8 mouse cellular contexts compared by ENCODE assay signal in the genomic region with DNA sequence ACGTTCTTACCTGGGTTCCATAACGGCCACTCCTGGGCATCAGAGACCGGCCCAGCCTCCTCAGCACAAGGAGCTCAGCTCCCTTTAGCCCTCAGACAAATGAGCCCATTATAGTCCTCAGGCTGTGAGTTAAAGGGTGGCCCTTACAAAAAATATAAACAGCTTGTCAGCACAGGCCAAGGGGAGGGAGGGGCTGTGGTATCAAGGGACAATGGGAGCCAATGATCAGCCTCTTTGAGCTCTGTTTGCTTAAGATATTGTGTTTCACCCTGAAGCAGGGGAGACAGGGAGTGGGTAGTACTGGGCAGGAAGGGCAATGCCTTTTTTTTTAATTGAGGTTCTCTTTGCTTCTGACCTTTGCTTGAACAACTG. TPM values are rescaled to one million over a fixed set of nuclear protein-coding genes. Genes with fewer than 3 reads are reported as not detected.
DNase-seq lines count a peak whose midpoint lies in the region; ATAC-seq and TF ChIP-seq lines count a peak whose summit lies in the region.

No protein-coding gene starts in this region.

- no peaks in the 10 kb centered on the region for H3K9me3 ChIP-seq in lung, embryonic 14.5 days (ENCODE audit: low read depth, low read length)
- H3K9me3 ChIP-seq in forebrain, embryonic 16.5 days (ENCODE audit: control insufficient read depth, low read length), result no peaks in the 10 kb centered on the region
- H3K9me3 ChIP-seq in liver, postnatal 0 days (ENCODE audit: low read length), result no peaks in the 10 kb centered on the region
- no peaks in the 10 kb centered on the region for H3K9me3 ChIP-seq in stomach, postnatal 0 days (ENCODE audit: control insufficient read depth, low read length)

- H3K4me1 ChIP-seq in lung, embryonic 14.5 days (ENCODE audit: insufficient read depth), result peaks cover 13% of the 10 kb centered on the region
- H3K4me1 ChIP-seq in lung, adult 2 months (ENCODE audit: control insufficient read depth, insufficient read depth, low read length), result 0 out of 2 replicates have a peak, but pooled peaks cover 4% of the 10 kb centered on the region
- H3K4me1 ChIP-seq in forebrain, embryonic 16.5 days (replicated peaks; ENCODE audit: control insufficient read depth, insufficient read depth, low read length), result peaks cover 18% of the 10 kb centered on the region
- H3K4me1 ChIP-seq in liver, postnatal 0 days (ENCODE audit: insufficient read depth), result peaks cover 27% of the 10 kb centered on the region
- no peaks in the 10 kb centered on the region for H3K4me1 ChIP-seq in stomach, postnatal 0 days (replicated peaks; ENCODE audit: control insufficient read depth, insufficient read depth)
- H3K4me1 ChIP-seq in heart, adult 2 months (ENCODE audit: control insufficient read depth, insufficient read depth, low read length), result no peaks in the 10 kb centered on the region

- no peaks in the 10 kb centered on the region for H3K36me3 ChIP-seq in lung, embryonic 14.5 days (ENCODE audit: insufficient read depth)
- H3K36me3 ChIP-seq in forebrain, embryonic 16.5 days (ENCODE audit: control insufficient read depth, insufficient read depth), result no peaks in the 10 kb centered on the region
- H3K36me3 ChIP-seq in liver, postnatal 0 days (replicated peaks; ENCODE audit: insufficient read depth, low read length), result no peaks in the 10 kb centered on the region
- H3K36me3 ChIP-seq in stomach, postnatal 0 days (ENCODE audit: control insufficient read depth, insufficient read depth, low read length), result no peaks in the 10 kb centered on the region
- no peaks in the 10 kb centered on the region for H3K36me3 ChIP-seq in heart, adult 2 months (ENCODE audit: control insufficient read depth, insufficient read depth, low read length)

- peak; percentile 72 for ATAC-seq in lung, embryonic 14.5 days (ENCODE audit: insufficient read depth)
- peak; percentile 64 for ATAC-seq in forebrain, embryonic 16.5 days
- peak; percentile 83 for ATAC-seq in liver, postnatal 0 days
- ATAC-seq in stomach, postnatal 0 days (ENCODE audit: low FRiP score, low TSS enrichment), result peak; percentile 77

- intact Hi-C loops in heart, adult 2 months (cut with DNase I), result no loop called here

- 0 out of 2 replicates have a peak, but pooled peaks cover 4% of the 10 kb centered on the region for H3K27me3 ChIP-seq in lung, embryonic 14.5 days (ENCODE audit: insufficient read depth, low read length)
- no peaks in the 10 kb centered on the region for H3K27me3 ChIP-seq in forebrain, embryonic 16.5 days (replicated peaks; ENCODE audit: control insufficient read depth, insufficient read depth, low read length)
- no peaks in the 10 kb centered on the region for H3K27me3 ChIP-seq in liver, postnatal 0 days (ENCODE audit: insufficient read depth, low read length)
- no peaks in the 10 kb centered on the region for H3K27me3 ChIP-seq in stomach, postnatal 0 days (ENCODE audit: control insufficient read depth, insufficient read depth, low read length)
- no peaks in the 10 kb centered on the region for H3K27me3 ChIP-seq in heart, adult 2 months (ENCODE audit: control insufficient read depth, insufficient read depth, low read length)

- H3K9ac ChIP-seq in lung, embryonic 14.5 days, result no peak overlapping the region; the same call in 1 of the 2 replicates
- H3K9ac ChIP-seq in forebrain, embryonic 16.5 days (replicated peaks; ENCODE audit: low read depth, low read length), result peak overlapping the region; percentile 32; the same call in 1 of the 2 replicates
- H3K9ac ChIP-seq in liver, postnatal 0 days (replicated peaks), result peak overlapping the region; percentile 50
- 0 out of 2 replicates have a peak overlapping the region, but pooled peaks have one; percentile 18 for H3K9ac ChIP-seq in stomach, postnatal 0 days (ENCODE audit: low read length)
- H3K9ac ChIP-seq in heart, adult 2 months (ENCODE audit: low read depth, low read length), result no peak overlapping the region

- H3K4me2 ChIP-seq in lung, embryonic 14.5 days, result peak overlapping the region; percentile 54
- peak overlapping the region; percentile 32 for H3K4me2 ChIP-seq in forebrain, embryonic 16.5 days (ENCODE audit: low read length)
- peak overlapping the region; percentile 72 for H3K4me2 ChIP-seq in liver, postnatal 0 days (ENCODE audit: low read depth, low read length)
- H3K4me2 ChIP-seq in stomach, postnatal 0 days (replicated peaks; ENCODE audit: low read depth), result peak overlapping the region; percentile 44

- H3K79me2 ChIP-seq in heart, adult 2 months (replicated peaks; ENCODE audit: control insufficient read depth, insufficient read depth, low read length), result no peaks in the 10 kb centered on the region

- WGBS in lung, embryonic 14.5 days, result 1% methylated on average over 3 of the region's 3 CpGs
- WGBS in lung, adult 2 months, result 14% methylated on average over 3 of the region's 3 CpGs
- WGBS in forebrain, embryonic 16.5 days, result 2% methylated on average over 3 of the region's 3 CpGs
- 7% methylated on average over 3 of the region's 3 CpGs for WGBS in liver, postnatal 0 days (ENCODE audit: insufficient replicate concordance)
- WGBS in stomach, postnatal 0 days, result 5% methylated on average over 3 of the region's 3 CpGs
- WGBS in heart, adult 2 months, result 26% methylated on average over 3 of the region's 3 CpGs

- TF ChIP-seq CTCF in lung, embryonic 14.5 days (IDR thresholded peaks at IDR 0.05; ENCODE audit: low read depth), result no peak
- TF ChIP-seq CTCF in lung, adult 2 months (IDR thresholded peaks at IDR 0.05; ENCODE audit: insufficient read depth, low read length), result no peak
- TF ChIP-seq CTCF in liver, postnatal 0 days (IDR thresholded peaks at IDR 0.05; ENCODE audit: low read depth), result no peak
- TF ChIP-seq CTCF in stomach, postnatal 0 days (IDR thresholded peaks at IDR 0.05; ENCODE audit: low read depth), result no peak
- TF ChIP-seq CTCF in heart, adult 2 months (IDR thresholded peaks at IDR 0.05), result no peak

- TF ChIP-seq POLR2A in lung, adult 2 months (IDR thresholded peaks at IDR 0.05; ENCODE audit: borderline replicate concordance, extremely low read depth, low read depth, low read length), result no peak
- TF ChIP-seq POLR2A in heart, adult 2 months (IDR thresholded peaks at IDR 0.05; ENCODE audit: insufficient read depth, low read depth, low read length), result no peak

- H3K27ac ChIP-seq in lung, embryonic 14.5 days (ENCODE audit: low read depth), result peak overlapping the region; percentile 43; the same call in 1 of the 2 replicates
- H3K27ac ChIP-seq in forebrain, embryonic 16.5 days (ENCODE audit: low read length), result no peak overlapping the region
- peak overlapping the region; percentile 41; the same call in 1 of the 2 replicates for H3K27ac ChIP-seq in liver, postnatal 0 days (ENCODE audit: low read depth)
- no peak overlapping the region for H3K27ac ChIP-seq in stomach, postnatal 0 days (replicated peaks)
- H3K27ac ChIP-seq in heart, adult 2 months, result no peak overlapping the region

- H3K4me3 ChIP-seq in lung, embryonic 14.5 days (ENCODE audit: low read depth, low read length), result peak overlapping the region; percentile 24
- H3K4me3 ChIP-seq in lung, adult 2 months (replicated peaks; ENCODE audit: extremely low read depth, low read depth, low read length), result no peak overlapping the region
- H3K4me3 ChIP-seq in forebrain, embryonic 16.5 days (replicated peaks; ENCODE audit: low read length), result no peak overlapping the region
- peak overlapping the region; percentile 43 for H3K4me3 ChIP-seq in liver, postnatal 0 days (ENCODE audit: low read depth, low read length)
- H3K4me3 ChIP-seq in stomach, postnatal 0 days (ENCODE audit: low read depth, low read length), result 0 out of 2 replicates have a peak overlapping the region, but pooled peaks have one; percentile 27
- no peak overlapping the region for H3K4me3 ChIP-seq in heart, adult 2 months

- peak; percentile 65 for DNase-seq in lung, embryonic 14.5 days
- DNase-seq in lung, adult 2 months, result no peak
- peak; percentile 27 for DNase-seq in liver, postnatal 0 days
- peak; percentile 67 for DNase-seq in stomach, postnatal 0 days (ENCODE audit: low spot score)
- DNase-seq in urinary bladder, postnatal 10 days (ENCODE audit: low spot score), result no peak
- DNase-seq in right cerebral cortex, adult 2 months (ENCODE audit: low spot score in 2 of 2), result no peak
- no peak for DNase-seq in heart, adult 2 months

- no peak for TF ChIP-seq EP300 in liver, postnatal 0 days (IDR thresholded peaks at IDR 0.05; ENCODE audit: low read depth)
- no peak for TF ChIP-seq EP300 in stomach, postnatal 0 days (optimal IDR thresholded peaks at IDR 0.05)
- no peak for TF ChIP-seq EP300 in heart, adult 2 months (IDR thresholded peaks at IDR 0.05; ENCODE audit: insufficient read depth, low read depth, low read length)

RNA-seq across cellular contexts. Expression of gene Trim2, which starts 36.1 kb away (rescaled TPM):
- 25.9 and 27.0 TPM in 2 replicates for polyA plus RNA-seq in lung, embryonic 14.5 days (2014; fragmentation: Nextera tagmentation; extraction: Ambion mirVana)
- polyA plus RNA-seq in lung, adult 2 months (2012; rRNA removed), result 26.3 and 29.8 TPM in 2 replicates
- 195 and 201 TPM in 2 replicates for polyA plus RNA-seq in forebrain, embryonic 16.5 days (2015; fragmentation: Nextera tagmentation; extraction: Ambion mirVana)
- 2.7 and 2.9 TPM in 2 replicates for polyA plus RNA-seq in liver, postnatal 0 days (2015; fragmentation: Nextera tagmentation; extraction: Ambion mirVana)
- 30.0 and 30.7 TPM in 2 replicates for polyA plus RNA-seq in stomach, postnatal 0 days (2015; fragmentation: Nextera tagmentation; extraction: Ambion mirVana)
- 1 to 10 TPM; 4.7 to 5.2 TPM for total RNA-seq in heart, adult 2 months (2021)
- polyA plus RNA-seq in heart, adult 2 months (2012; rRNA removed), result 5.7 and 5.8 TPM in 2 replicates

Comparison
In these comparisons a context has a peak if more than half of its experiments do, and no peak if none do; other contexts are left out.
1. DNase-seq: peak in lung, embryonic 14.5 days (single experiment), liver, postnatal 0 days (single experiment) and stomach, postnatal 0 days (single experiment); none in lung, adult 2 months (single experiment), urinary bladder, postnatal 10 days (single experiment), right cerebral cortex, adult 2 months (0 of 2) and heart, adult 2 months (0 of 2).
2. H3K4me3 ChIP-seq: peak in lung, embryonic 14.5 days (single experiment), liver, postnatal 0 days (single experiment) and stomach, postnatal 0 days (single experiment); none in lung, adult 2 months (single experiment), forebrain, embryonic 16.5 days (single experiment) and heart, adult 2 months (single experiment).
3. H3K27ac ChIP-seq: peak in lung, embryonic 14.5 days (single experiment) and liver, postnatal 0 days (single experiment); none in forebrain, embryonic 16.5 days (single experiment), stomach, postnatal 0 days (single experiment) and heart, adult 2 months (single experiment).
4. H3K9ac ChIP-seq: peak in forebrain, embryonic 16.5 days (single experiment), liver, postnatal 0 days (single experiment) and stomach, postnatal 0 days (single experiment); none in lung, embryonic 14.5 days (single experiment) and heart, adult 2 months (single experiment).
5. Peak in every context shown above with its lines, with median percentiles within 50 percentile points of each other: ATAC-seq and H3K4me2 ChIP-seq.